Mouse (Mus musculus) ES-Bruce4 (cell line): ENCODE measurements at regions not wholly inside any gene's neighbourhood (a gene's known extent, or its start where the extent isn't known, plus 50 kb on each side); places are given as distances from the start of the nearest gene placed in this dataset.

Source experiments
- CTCF ChIP-seq: IDR thresholded peaks from one replicate; pipeline ENCODE4 v1.8.1; 2011; ENCODE audit warnings: low read depth, low read length
- EP300 ChIP-seq: IDR thresholded peaks from 2 replicates; pipeline ENCODE4 v1.6.1; 2011; ENCODE audit warnings: low read depth, low read length; ENCODE audit not compliant: insufficient read depth
- POLR2A ChIP-seq: IDR thresholded peaks from one replicate; pipeline ENCODE4 v1.8.1; 2011; ENCODE audit warnings: low read length; ENCODE audit not compliant: insufficient read depth

DNA sequence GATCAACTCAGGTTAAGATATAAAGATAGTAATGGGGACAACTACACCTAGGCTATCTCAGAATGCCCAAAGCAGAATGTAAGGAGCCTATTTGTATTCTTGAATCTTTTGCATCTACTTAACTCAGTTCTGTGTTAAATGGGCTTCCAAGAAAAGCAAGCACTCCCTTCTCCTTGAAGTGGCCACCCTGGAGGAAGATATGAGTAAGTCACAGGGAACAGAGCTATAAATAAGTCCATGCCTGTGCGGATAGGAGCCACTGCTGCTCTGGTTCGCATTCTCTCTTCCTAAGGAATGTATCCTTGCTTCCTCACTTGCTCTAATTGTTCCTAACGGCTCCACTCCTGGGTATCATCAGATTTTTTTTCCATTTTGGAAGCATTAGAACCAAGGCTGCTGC is 179.8 kb downstream of the Rybp start:
- TF ChIP-seq EP300, result no peak
- no peak for TF ChIP-seq CTCF
- no peak for TF ChIP-seq POLR2A
